In the genomic region with DNA sequence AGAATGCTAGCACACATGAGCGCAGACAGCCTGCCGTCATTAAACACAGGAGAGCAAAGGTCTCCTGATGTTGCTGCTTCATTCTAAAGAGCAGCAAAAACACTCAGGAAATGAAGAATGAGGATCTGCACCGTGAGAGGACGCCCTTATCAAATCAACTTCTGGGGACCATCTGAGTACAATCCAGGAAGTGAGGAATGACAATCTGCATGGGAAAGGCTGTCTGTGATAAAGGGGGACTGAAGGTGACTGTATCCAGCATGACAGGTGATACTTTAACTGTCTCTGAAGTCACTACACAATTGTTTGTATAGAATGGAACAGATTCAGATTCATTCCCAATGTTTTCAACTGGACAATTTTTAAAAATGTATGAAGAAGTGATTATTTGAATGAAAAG, we compare ENCODE assay signal across 31 mouse cellular contexts.
"Had no signal": no experiment of that assay in that cellular context is flagged by ENCODE, and none has a peak within 500 bp of the region (broad histone marks: within the 10 kb centered on the region; RNA-seq: fewer than 3 reads in every experiment).

No protein-coding gene starts in this region.

- H3K9ac ChIP-seq: limb, embryonic 12.5 days; limb, embryonic 13.5 days; limb, embryonic 15.5 days; liver, embryonic 12.5 days; liver, embryonic 13.5 days; liver, embryonic 14.5 days; liver, embryonic 15.5 days; liver, postnatal 0 days; lung, embryonic 14.5 days; lung, embryonic 15.5 days; midbrain, embryonic 12.5 days; midbrain, embryonic 13.5 days; midbrain, embryonic 15.5 days; neural tube, embryonic 12.5 days had no signal

- H3K36me3 ChIP-seq: limb, embryonic 10.5 days; limb, embryonic 12.5 days; limb, embryonic 13.5 days; limb, embryonic 15.5 days; liver, embryonic 12.5 days; liver, embryonic 13.5 days; liver, embryonic 15.5 days; lung, embryonic 15.5 days; midbrain, embryonic 10.5 days; midbrain, embryonic 12.5 days; midbrain, embryonic 13.5 days; midbrain, embryonic 15.5 days; neural tube, embryonic 12.5 days had no signal

- H3K4me2 ChIP-seq: limb, embryonic 12.5 days; limb, embryonic 13.5 days; limb, embryonic 15.5 days; liver, embryonic 11.5 days; liver, embryonic 12.5 days; liver, embryonic 13.5 days; liver, embryonic 15.5 days; lung, embryonic 14.5 days; lung, embryonic 15.5 days; midbrain, embryonic 11.5 days; midbrain, embryonic 12.5 days; midbrain, embryonic 13.5 days; midbrain, embryonic 15.5 days; neural tube, embryonic 12.5 days had no signal

- ATAC-seq: liver, embryonic 12.5 days; liver, postnatal 0 days; lung, postnatal 0 days; midbrain, embryonic 13.5 days; midbrain, embryonic 15.5 days; midbrain, embryonic 16.5 days had no signal

- H3K4me1 ChIP-seq: limb, embryonic 15.5 days; liver, embryonic 15.5 days; lung, embryonic 15.5 days; megakaryocyte, embryonic 14.5 days had no signal

- H3K4me3 ChIP-seq: limb, embryonic 10.5 days; limb, embryonic 12.5 days; limb, embryonic 13.5 days; limb, embryonic 15.5 days; liver, embryonic 12.5 days; liver, embryonic 13.5 days; liver, embryonic 15.5 days; lung, embryonic 15.5 days; megakaryocyte, embryonic 14.5 days; midbrain, embryonic 10.5 days; midbrain, embryonic 12.5 days; midbrain, embryonic 13.5 days; midbrain, embryonic 15.5 days; myocyte; neural tube, embryonic 12.5 days had no signal

- DNase-seq: left cerebral cortex, postnatal 4 days; liver, embryonic 13.5 days; liver, postnatal 0 days; lung, adult 18-20 months; lung, adult 2 months; lung, embryonic 14.5 days; lung, postnatal 10 days; lung, postnatal 14 days; lung, postnatal 36 days; lung, postnatal 4 days; midbrain, embryonic 14.5 days had no signal

- H3K27me3 ChIP-seq: limb, embryonic 12.5 days; limb, embryonic 13.5 days; limb, embryonic 15.5 days; liver, embryonic 12.5 days; liver, embryonic 13.5 days; liver, embryonic 15.5 days; lung, embryonic 15.5 days; megakaryocyte, embryonic 14.5 days; midbrain, embryonic 12.5 days; midbrain, embryonic 13.5 days; midbrain, embryonic 15.5 days; neural tube, embryonic 12.5 days had no signal

- H3K9me3 ChIP-seq: limb, embryonic 10.5 days; limb, embryonic 12.5 days; limb, embryonic 13.5 days; limb, embryonic 15.5 days; liver, embryonic 12.5 days; liver, embryonic 13.5 days; liver, embryonic 15.5 days; lung, embryonic 15.5 days; midbrain, embryonic 10.5 days; midbrain, embryonic 12.5 days; midbrain, embryonic 13.5 days; midbrain, embryonic 15.5 days; neural tube, embryonic 12.5 days had no signal

- H3K27ac ChIP-seq: limb, embryonic 10.5 days; limb, embryonic 12.5 days; limb, embryonic 13.5 days; limb, embryonic 15.5 days; liver, embryonic 12.5 days; liver, embryonic 13.5 days; liver, embryonic 14.5 days; liver, embryonic 15.5 days; lung, embryonic 15.5 days; macrophage; midbrain, embryonic 10.5 days; midbrain, embryonic 12.5 days; midbrain, embryonic 13.5 days; midbrain, embryonic 15.5 days; neural tube, embryonic 12.5 days had no signal
